Mouse (Mus musculus) monocyte, adult 5-6 weeks (primary cell): ENCODE data around the gene Pcdh11x. TPM values are rescaled to one million over a fixed set of nuclear protein-coding genes. Genes with fewer than 3 reads are reported as not detected.

Source experiments
- total RNA-seq: library from RNA; stranded (forward); fragments of 200-1000, 200-491, 200-594 nt; gene quantifications from 3 replicates; pipeline ENCODE4 v1.2.3, GENCODE M21; 2017

Pcdh11x gene
- total RNA-seq, 1 experiment from 2014 or later, result not detected

Other genes with a start within 250 kb of the Pcdh11x start
- gene H2afb3, start 22.8 kb downstream of the Pcdh11x start, total RNA-seq, result not detected in 3 replicates